Mouse (Mus musculus) natural killer cell, adult 2 months (primary cell): ENCODE measurements at regions not wholly inside any gene's neighbourhood (a gene's known extent, or its start where the extent isn't known, plus 50 kb on each side); places are given as distances from the start of the nearest gene placed in this dataset.

Experiments
- DNase-seq, 2 experiments: peaks; one replicate each; pipeline ENCODE4 v3.0.0; 2022; ENCODE audit warnings: low spot score in 2 of 2

DNA sequence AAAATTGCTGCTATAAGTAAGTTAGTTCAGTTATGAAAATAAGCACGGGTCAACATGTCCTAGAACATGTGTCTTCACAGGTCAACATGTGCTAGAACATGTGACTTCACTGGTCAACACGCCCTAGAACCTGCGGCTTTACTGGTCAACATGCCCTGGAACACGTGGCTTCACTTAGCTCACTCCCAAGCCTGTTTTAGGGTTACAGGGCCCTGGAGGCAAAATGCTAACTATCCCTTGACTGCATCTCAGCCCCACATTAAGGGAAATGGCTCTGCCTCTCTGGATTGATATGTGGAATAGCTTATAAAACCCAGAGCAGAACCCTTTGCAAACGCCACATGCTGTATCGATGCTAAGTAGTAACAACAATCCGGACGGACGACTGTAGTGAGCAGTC lies 67.8 kb downstream of the Nkx6-1 start:
- no peak for DNase-seq

DNA sequence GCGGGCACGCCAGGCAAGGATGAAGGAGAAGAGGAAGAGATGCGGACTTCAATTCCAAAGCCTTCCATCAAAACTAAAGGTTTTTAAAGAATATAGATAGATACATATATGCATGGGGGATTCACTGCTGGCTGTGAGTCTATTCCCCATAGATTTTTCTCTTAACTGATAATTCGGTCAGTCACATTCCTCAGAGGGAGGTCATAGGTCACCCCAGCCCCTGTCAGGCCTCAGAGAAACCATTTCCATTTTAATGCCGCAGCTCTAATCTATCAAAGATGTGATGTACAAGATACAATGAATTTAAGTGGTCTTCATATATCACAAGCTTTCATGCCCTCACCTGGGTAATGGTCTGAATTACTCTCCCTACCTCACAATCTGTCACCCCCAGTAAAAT lies 73.6 kb downstream of the Nkx6-1 start:
- no peak for DNase-seq

DNA sequence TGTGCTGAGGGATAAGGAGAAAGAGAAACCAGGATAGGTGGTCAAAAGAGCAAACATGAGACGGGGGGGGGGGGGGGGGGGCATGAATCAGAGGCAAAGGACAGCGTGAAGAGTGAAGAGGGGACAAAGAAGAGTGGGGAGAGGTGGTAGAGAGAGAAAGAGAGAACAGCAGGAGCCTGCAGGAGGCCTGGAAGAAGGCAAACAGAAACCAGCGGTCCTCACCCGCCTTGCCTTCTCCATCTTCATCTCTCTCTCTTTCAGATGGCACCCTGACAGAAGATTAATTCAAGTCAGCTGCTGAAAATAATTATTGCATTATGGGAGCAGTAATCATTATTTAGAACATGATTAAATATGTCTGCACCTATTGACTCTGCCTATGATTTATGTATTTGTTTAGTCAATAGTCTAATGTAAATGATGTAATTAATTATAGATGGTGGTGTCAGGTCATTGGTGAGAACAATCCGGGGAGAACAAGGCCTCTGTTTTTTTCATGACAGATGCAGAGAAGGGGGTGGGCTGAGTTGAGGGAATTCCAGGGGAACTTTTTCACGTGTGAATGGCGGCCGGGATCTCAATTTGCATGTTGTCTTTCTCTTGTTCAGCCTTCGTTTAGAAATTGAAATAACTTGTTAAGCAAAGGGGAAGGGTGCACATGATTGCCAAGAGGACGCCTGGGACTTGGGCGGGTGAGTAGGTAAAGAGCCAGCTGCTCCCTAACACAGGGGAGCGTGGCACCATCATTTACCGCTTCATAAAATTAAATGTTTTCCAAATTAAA lies 74.3 kb downstream of the Nkx6-1 start:
- DNase-seq: no peak

DNA sequence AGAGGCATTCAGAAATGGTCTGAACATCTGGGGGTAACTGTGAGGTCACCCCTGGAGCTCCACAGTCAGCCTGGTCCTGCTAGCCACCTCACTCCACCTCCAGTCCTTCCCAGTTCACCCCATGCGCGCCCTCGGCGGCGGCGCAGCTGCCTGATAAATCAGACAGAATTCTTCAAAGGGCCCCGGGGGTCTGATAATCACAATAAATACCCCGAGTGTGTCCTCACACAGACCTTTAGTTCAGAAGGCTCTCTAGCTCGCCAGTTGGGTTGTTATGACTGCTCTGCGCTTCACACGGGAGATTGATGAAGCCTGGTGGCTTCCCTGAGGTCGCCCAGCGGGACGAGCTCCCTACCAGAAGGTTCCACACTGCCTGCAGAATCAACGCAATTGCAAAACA lies 91.8 kb downstream of the Nkx6-1 start:
- no peak for DNase-seq

DNA sequence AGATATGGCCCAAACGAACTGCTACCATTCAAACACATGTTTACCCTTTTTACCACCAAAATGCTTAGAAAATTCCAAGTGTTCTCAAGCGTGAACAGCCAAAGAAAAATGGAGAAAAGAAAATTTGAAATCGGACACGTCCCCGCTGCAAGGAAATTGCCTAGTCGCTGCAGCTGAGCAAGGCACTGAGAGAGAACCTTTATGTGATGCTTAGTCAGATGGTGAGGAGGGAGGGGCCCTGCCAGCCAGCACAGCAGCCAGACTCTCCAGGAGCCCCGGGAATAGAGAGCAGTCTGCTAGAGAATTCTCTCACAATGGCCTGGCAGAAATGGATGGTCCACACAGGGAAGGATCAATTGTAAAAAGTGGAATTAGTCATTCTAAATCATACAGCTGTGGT lies 99.0 kb downstream of the Nkx6-1 start:
- no peak for DNase-seq

DNA sequence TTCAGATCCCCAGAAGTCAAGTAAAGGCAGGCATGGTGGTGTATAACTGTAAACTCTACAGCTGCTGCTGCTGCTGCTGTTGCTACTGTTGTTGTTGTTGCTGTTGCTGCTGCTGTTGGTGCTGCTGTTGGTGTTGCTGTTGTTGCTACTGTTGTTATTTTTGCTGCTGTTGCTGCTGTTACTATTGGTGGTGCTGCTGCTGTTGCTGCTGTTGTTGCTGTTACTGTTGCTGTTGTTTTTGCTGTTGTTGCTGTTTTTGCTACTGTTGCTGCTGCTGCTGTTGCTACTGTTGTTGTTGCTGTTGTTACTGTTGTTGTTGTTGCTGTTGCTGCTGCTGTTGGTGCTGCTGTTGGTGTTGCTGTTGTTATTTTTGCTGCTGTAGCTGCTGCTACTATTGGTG lies 104.4 kb downstream of the Nkx6-1 start:
- no peak for DNase-seq

DNA sequence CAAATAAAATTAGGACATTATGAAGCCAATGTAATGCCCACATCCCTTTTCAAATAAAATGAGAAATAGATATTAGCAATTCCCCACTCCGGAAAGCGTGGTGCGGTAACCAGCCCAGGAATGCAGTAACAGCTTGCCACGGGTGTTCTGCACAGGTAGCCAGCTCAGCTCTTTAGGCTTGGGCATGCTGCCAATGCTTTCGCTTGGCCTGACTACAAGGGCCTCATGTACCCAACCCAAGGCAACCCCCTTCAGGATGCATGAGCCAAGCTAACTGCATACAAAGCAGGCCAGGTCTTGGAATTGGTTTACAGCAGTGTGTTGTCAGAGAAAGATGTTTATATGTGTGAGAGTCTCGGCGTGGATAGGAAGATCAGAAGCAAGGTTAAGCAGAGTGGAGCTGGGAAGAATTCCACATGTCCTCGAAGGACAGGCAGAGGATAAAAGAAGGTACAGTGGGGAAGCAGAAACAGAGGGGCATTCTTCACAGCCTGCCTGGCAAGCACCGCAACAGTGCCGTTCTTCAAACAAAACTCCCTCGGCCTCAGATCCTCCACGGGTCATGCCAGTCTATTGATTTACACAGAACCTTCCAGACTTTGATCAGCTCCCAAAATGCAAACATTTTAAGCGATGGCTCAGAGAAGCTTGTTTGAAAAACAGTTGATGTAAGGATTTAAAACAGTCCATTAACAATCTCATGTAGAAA lies 106.4 kb downstream of the Nkx6-1 start:
- DNase-seq: no peak

DNA sequence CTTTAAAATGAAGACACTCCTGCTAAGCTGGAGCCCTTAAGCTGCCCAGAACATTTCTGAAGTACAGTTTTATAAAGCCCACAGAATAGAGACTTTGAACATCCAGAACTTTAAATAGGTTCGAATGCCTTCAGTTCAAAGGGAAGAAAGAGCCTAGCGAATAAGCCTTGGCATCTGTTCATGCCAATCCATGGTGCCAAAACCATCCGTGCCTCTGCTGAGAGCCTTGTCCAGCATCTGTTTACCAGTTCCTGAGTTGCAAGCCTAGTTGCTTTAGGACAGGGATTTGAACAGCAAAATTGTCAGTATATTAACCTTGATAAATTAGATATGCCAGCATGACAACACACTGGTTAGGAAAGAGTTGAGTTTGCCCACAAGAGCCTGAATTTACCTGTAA lies 107.6 kb downstream of the Nkx6-1 start:
- no peak for DNase-seq

DNA sequence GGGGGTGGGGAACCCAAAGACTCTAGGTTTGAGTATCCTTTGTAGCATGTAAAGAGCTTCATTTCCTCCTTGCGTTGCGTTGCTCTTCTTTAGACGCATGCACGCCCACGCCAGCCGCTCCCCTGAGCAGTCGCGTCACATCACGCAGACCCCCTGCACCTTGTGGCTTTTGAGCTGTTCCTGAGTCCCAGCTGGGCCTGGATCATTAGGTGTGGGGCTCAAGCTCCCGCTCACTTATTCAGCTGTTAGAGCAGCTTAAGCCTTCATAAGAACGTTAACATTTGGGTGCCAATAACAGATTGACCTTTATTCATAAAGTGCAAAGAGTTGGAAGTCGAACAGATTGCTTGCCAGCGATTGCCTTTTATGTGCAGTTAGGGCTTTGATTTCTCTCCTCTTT lies 121.5 kb downstream of the Nkx6-1 start:
- no peak for DNase-seq

DNA sequence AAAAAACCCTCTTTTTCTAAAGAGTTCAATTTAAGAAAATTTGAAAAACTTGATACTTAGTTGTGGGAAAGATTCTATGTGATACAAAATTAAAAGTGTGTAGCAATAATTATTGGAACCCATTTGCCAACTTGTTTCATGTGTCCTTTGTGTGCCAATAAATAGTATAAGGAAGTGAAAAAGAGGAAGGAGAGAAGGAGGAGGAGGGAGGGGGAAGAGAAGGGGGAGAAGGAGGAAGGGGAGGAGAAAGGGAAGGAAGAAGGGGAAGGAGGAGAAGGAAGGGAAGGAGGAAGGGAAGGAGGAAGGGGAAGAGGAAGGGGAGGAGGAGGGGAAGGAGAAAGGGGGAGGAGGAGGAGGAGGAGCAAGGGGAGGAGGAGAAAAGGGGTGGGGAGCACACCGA lies 125.0 kb downstream of the Nkx6-1 start:
- no peak for DNase-seq

DNA sequence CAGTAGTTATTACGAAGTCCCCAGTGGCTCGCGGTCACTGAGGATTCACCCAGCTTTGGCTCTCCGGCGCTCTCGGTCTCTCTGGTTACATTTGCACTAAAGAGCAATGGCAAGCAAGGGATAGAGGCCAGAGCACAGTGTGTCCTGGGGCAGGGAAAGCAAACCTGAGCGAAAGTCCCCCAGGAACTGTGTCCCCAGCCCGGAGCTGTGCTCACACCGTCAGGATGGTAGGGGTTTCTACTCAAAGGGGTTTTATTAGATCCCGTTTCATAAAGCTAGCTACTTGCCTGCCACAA lies 125.6 kb downstream of the Nkx6-1 start:
- no peak for DNase-seq

DNA sequence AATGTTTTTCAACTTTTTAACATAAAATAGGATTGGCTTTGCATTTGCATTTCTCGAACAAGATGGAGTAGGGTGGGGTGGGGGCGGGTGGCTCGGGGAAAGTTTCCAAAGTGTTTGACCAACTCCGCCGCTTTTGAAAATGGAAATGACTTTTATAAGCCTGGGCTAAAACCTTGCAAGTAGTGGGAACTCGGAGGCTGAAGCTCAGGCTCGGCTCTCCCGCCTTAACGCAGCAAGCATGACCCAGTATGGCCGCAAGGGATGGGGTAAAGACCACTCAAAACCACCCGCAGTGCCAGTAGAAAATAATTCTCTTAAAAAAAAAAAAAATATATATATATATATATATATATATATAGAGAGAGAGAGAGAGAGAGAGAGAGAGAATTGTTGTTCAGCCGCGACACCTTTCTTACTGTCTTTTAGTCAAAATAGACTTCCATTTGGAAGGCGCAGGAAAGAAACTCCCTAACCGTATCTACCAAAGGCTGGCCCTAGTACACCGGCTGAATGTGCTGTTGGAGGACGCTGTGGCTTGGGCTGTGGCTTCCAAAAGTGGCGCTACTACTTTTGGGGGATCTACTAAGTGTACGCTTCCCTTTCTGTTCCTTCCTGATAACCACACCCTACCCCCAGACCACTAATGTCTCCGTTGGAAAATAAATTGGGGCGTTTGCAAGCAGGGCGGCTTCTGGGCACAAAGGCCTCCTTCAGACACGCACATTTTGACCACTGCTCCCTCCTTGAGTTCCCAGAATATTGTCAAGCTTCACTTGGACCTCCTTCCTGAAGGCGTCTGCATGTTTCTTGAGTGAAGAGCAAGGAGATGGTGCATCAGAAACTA lies 126.2 kb downstream of the Nkx6-1 start:
- no peak for DNase-seq

DNA sequence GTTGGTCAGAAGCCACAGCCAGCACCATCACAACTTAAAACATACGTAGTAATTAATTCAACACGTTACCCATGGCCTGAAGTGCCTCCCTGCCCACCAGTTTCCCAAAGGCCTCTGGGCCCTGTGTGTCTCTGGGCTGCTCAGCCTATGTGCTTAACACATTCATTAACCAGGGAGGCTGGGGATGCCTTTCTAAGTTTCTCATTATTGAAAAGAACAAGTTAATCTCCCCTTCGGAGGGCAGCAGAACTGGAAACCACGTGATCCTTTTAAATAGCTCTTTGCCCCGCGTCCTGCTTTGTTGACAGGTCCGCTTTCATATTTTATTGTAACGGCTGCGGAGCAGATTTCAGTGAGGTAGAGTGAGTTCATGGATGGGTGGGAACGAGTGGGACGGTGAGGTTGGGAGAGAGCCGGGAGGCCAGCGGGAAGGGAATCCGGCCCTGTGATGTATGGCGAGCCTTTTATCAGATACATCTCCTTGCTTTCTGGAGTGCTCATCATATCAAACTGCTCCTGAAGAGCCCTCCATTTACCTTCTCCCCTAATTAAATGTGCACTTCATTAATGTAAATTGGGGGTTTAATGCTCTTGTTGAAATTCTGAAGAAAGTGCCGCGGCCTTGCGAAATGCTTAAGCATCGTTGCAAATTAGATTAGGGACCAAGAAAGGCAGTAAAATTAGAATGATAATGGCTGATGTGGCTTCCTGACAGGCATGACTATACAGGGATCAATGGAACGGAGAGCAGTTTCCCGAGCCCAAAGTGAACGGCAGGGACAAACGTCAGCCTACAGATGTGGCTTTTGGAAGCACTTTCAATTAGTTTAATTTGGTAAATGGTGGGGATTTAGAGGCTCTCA lies 127.0 kb downstream of the Nkx6-1 start:
- no peak for DNase-seq

DNA sequence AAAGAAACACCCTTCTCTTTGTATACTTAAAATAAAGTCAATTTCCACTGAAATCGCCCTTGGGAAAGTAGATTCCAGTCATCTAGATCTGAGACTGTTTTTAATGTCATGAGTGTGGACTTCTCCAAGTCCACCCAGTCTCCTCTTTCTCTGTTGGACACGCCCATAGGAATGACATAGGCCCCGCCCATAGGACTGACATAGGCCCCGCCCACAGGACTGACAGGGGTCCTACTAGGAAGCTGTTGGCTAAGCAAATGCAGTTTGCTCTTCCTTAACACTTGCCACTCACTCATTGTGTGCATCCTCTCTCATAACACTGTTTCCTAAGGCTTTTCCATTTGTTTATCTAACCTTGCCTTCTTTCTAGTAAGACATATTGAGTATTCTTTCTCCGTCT lies 129.3 kb downstream of the Nkx6-1 start:
- no peak for DNase-seq

DNA sequence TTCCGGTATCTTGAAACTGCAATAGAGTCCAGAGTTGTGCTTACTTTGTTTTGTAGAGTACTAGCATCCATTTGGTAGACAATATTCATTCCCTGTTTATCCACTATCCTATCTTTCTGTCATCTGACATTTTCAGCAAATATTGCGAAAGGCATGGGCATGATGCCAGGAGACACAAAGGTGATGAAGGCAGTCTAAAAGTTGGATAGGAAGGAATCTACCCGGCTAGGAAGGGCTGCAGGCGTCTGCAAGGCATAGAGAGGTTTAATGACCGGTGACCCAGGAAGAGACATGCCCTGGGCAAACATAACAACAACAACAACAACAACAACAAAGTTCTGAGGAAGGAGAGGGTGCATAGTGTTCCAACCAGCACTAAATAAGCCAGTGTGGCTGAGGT lies 139.4 kb downstream of the Nkx6-1 start:
- no peak for DNase-seq

DNA sequence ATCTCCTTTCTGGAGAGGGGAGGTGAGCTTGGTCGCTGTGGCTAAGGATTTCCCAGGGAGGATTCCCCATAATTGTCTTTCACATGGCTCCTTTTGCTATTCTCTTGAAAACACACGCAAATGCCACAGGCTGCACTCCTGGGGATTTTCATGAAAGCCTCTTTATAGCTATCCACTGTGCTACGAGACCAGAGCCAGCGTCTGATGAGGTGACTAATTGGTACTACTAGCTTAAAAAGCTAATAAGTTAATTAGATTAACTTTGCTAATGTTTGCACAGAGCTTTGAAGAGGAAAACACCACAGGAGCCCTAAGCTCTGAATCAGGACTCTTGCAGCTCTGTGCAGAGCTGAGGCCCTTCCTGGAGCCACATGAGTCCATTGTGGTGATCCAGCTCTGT lies 140.1 kb downstream of the Nkx6-1 start:
- DNase-seq: no peak

DNA sequence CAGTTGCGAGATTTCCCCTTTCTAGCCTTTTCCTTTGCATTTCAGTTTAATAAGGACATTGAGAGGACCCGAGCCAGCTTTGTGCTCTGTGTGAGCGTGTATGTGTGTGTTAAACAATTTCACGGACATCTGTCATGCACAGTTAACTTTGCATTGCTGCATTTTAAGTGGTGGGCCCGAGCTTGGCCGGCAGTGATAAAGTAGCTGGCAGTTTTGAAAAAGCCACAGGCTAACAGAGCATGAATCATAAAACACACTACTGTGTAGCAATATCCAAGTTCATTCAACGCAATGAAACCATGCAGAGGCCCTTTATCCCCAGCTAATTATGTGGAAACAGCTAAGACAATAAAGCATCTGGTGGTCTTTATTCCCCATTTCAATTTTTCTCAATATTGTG lies 140.9 kb downstream of the Nkx6-1 start:
- DNase-seq: no peak

DNA sequence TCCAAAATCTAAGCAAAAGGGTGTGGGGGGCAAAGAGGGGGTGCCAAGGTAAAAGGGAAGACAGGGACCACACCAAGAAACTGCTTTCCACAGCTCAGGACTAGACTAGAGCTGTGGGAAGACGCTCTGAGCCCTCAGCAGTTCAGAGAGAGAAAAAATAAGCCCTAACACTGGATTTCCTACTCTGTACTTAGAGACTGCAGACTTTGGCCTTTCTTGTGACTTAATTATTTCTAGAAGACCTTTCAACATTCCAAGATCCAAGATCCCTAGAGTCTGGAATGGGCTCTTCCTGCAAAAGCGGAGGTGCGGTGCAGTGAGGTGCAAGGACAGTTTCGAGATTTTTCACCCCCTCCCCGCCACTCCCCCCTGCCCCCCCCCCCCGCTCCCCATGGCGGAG lies 141.3 kb downstream of the Nkx6-1 start:
- DNase-seq: no peak

DNA sequence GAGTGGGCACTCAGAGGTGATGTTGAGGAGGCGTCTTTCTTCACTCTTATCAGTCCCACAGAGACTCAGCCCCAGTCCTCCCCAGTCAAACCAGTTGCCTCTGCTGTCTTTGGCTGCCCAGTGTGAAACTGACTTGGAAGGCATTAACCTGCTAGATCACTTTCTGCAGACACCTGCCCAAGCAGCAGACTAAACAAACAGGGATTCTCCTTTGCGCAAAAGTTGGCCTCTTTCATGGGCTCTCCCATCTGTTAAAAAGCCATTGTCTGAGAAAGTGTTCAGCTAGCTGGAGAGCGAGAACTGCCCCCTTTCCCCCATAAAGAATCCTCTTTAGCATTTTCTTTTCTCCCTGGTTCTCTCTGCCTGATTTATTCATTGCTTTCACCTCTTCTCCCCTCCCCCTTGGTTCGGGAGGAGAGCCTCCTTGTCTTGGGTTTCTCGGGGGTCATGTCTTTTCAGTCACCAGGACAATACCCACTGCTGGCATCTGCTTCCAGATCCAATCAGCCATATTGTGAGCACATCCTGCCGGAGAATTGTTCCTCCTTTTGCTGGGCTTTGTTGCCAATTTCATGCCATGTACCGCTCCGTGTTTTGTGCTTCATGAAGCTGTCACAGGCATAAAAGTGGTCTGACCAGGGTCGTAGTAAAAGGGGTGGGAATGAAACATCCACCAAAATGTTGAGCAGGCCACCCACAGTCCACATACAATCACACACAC lies 143.7 kb downstream of the Nkx6-1 start:
- no peak for DNase-seq

DNA sequence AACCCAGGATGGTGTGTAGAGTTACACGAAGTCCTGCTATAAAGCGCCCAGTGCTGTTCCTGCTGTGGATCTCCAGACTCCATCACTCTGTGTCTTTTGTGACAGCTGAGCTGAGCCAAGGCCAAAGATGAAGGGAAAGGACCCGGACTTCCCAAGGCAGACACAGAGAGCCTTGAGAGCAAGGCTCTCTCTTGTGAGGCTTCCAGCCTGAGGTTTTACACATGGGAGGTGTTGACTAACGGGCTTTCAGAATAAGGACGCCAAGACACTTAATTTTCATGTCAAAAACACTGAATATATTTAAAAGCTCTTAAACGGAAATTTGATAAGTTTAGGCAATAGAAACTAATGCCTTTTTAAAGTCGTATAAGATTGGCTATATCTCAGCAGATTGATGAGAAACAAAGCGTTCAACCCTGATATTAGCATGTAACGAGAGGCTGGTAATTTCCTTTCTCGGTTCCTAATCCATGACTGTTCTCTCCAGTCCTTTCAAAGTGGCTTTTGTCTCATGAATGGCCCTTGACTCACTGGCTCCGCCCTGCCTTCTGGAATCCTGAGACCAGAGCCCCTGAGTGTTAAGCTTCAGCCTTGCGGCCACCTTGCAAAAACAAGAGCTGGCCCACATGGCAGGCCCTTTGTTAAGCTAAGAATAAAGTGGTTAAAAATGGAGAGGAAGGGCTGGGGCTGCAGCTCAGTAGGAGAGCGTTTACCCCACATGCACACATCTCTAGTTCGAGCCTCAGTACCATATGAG lies 145.8 kb downstream of the Nkx6-1 start:
- DNase-seq: no peak

DNA sequence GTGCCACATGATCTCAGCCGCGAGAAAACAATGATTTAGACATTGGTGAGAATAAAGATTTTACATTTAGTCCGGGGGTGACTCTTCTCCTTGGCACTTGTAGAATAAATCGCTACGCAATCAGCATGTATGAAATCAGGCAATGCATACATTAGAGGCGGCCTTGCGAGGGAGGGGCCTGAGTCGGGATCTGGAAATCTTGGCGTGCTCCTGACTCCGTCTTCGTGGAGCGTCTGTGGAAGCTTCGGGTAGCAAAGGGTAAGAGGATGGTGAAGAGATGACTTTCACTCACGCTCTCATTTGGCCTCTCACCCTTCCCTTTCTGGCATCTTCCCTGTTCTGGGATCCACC lies 167.1 kb downstream of the Nkx6-1 start:
- DNase-seq: no peak
